Mouse (Mus musculus): ENCODE results near the gene Mvk.

- TF ChIP-seq FLI1 (IDR thresholded peaks at IDR 0.05; ENCODE audit: low read length) = no peak
- no peak for TF ChIP-seq GATA1 (IDR thresholded peaks at IDR 0.05; ENCODE audit: borderline replicate concordance, low read length)
These were observed 17.2 kb downstream of the Mvk start for GRCm38 (mm10) chr5:114461238-114461637.

Data from megakaryocyte, embryonic 14.5 days (primary cell).